Mouse (Mus musculus) thymus, adult 2 months (tissue): Measurements from ENCODE around the gene Mettl24. TPM values are rescaled to one million over a fixed set of nuclear protein-coding genes. Genes with fewer than 3 reads are reported as not detected.

ENCODE experiments used
- DNase-seq: peaks from one replicate; pipeline ENCODE4 v3.0.0; 2021
- H3K27ac ChIP-seq: fragments of 200-500 bp; 2 replicates; pipeline ENCODE4 v1.5.1; 2012; ENCODE audit warnings: low read length, control low read depth; ENCODE audit not compliant: control insufficient read depth, insufficient read depth
- H3K27me3 ChIP-seq: fragments of 200-500 bp; 2 replicates; pipeline ENCODE4 v1.6.1; 2012; ENCODE audit warnings: mild to moderate bottlenecking, low read length, moderate library complexity, mixed read lengths; ENCODE audit not compliant: control insufficient read depth, insufficient read depth
- H3K36me3 ChIP-seq: fragments of 200-500 bp; 2 replicates; pipeline ENCODE4 v1.6.1; 2012; ENCODE audit warnings: mild to moderate bottlenecking, low read length, moderate library complexity; ENCODE audit not compliant: control insufficient read depth, insufficient read depth
- H3K4me1 ChIP-seq: fragments of 200-500 bp; replicated peaks from 2 replicates; pipeline ENCODE4 v1.6.1; 2012; ENCODE audit warnings: low read length; ENCODE audit not compliant: control insufficient read depth, insufficient read depth
- H3K4me3 ChIP-seq: fragments of 200-500 bp; 2 replicates; pipeline ENCODE4 v1.5.1; 2012; ENCODE audit warnings: mild to moderate bottlenecking, low read length, control low read depth, moderate library complexity; ENCODE audit not compliant: control insufficient read depth, insufficient read depth
- CTCF ChIP-seq: fragments of 200-500 bp; IDR thresholded peaks from 2 replicates; pipeline ENCODE4 v1.5.1; 2012; ENCODE audit warnings: mild to moderate bottlenecking, control low read depth, low read length, moderate library complexity, borderline replicate concordance; ENCODE audit not compliant: control insufficient read depth, poor library complexity, insufficient read depth; ENCODE audit errors: extremely low read depth
- POLR2A ChIP-seq: fragments of 200-500 bp; IDR thresholded peaks from 2 replicates; pipeline ENCODE4 v1.6.1; 2012; ENCODE audit warnings: mild to moderate bottlenecking, low read length, control low read depth, moderate library complexity; ENCODE audit not compliant: control insufficient read depth, poor library complexity, insufficient read depth; ENCODE audit errors: extremely low read depth
- WGBS: fragments of 180-500 bp; shearing (Covaris S2); methylation state at CpG from one replicate; pipeline ENCODE4 v1.1.7; 2018; 5-methylcytosine and 5-hydroxymethylcytosine counted together
- polyA plus RNA-seq: library from polyadenylated mRNA; depleted of rRNA; stranded (reverse); fragments of >200 nt; gene quantifications from 2 replicates; pipeline ENCODE4 v1.2.3, GENCODE M21; 2012; rRNA removed

Gene Mettl24
- 0.23 and 0.36 TPM in 2 replicates for polyA plus RNA-seq

GRCm38 (mm10) chr10:40683092-40683867 lies at the start of gene Mettl24:
TSS of gene Mettl24 (plus strand) at chr10:40683282.
- Histone ChIP-seq H3K36me3 (no peaks in the 10 kb centered on the region), H3K27ac (no peak within 1 kb of the TSS), H3K27me3 (peaks cover 4% of the 10 kb centered on the region; the same call in 1 of the 2 replicates), H3K4me3 (no peak within 1 kb of the TSS), H3K4me1 (no peaks in the 10 kb centered on the region)
- 3% methylated on average over 50 of the region's 50 CpGs for WGBS
- no peak for DNase-seq
- TF ChIP-seq POLR2A (no peak), CTCF (no peak)

GRCm38 (mm10) chr10:40637331-40637730 lies 45.8 kb upstream of the Mettl24 start:
- H3K4me3 ChIP-seq, result no peak overlapping the region

GRCm38 (mm10) chr10:40638276-40638675 lies 44.8 kb upstream of the Mettl24 start:
- no peak for TF ChIP-seq CTCF
- no peak for TF ChIP-seq POLR2A

More at GRCm38 (mm10) chr10:40637331-40637730, 45.8 kb upstream of the Mettl24 start:
- DNase-seq, result no peak
- Histone ChIP-seq H3K27me3 (no peaks in the 10 kb centered on the region), H3K36me3 (no peaks in the 10 kb centered on the region), H3K4me1 (no peaks in the 10 kb centered on the region), H3K27ac (no peak overlapping the region)
- 71% methylated on average over 10 of the region's 10 CpGs for WGBS
- TF ChIP-seq CTCF (no peak), POLR2A (no peak)

GRCm38 (mm10) chr10:40638823-40639819 lies 44.0 kb upstream of the Mettl24 start:
- no peaks in the 10 kb centered on the region for H3K36me3 ChIP-seq
- TF ChIP-seq POLR2A (no peak), CTCF (no peak)
- no peak overlapping the region for H3K27ac ChIP-seq
- no peaks in the 10 kb centered on the region for H3K27me3 ChIP-seq
- no peaks in the 10 kb centered on the region for H3K4me1 ChIP-seq
- WGBS, result 87% methylated on average over 26 of the region's 26 CpGs
- DNase-seq, result no peak
- no peak overlapping the region for H3K4me3 ChIP-seq

More at GRCm38 (mm10) chr10:40638276-40638675, 44.8 kb upstream of the Mettl24 start:
- Histone ChIP-seq H3K27ac (no peak overlapping the region), H3K27me3 (no peaks in the 10 kb centered on the region), H3K36me3 (no peaks in the 10 kb centered on the region), H3K4me1 (no peaks in the 10 kb centered on the region), H3K4me3 (no peak overlapping the region)
- no peak for DNase-seq
- 92% methylated on average over 7 of the region's 7 CpGs for WGBS

- H3K4me3 ChIP-seq, result no peak overlapping the region
- DNase-seq, result no peak
- H3K27ac ChIP-seq, result no peak overlapping the region
- 98% methylated on average over 4 of the region's 4 CpGs for WGBS
- no peaks in the 10 kb centered on the region for H3K27me3 ChIP-seq
- no peaks in the 10 kb centered on the region for H3K4me1 ChIP-seq
- H3K36me3 ChIP-seq, result no peaks in the 10 kb centered on the region
- no peak for TF ChIP-seq CTCF
- TF ChIP-seq POLR2A, result no peak
Measured at GRCm38 (mm10) chr10:40640406-40640805, 42.7 kb upstream of the Mettl24 start.

GRCm38 (mm10) chr10:40641901-40642300 lies 41.2 kb upstream of the Mettl24 start:
- H3K27me3 ChIP-seq, result no peaks in the 10 kb centered on the region
- no peaks in the 10 kb centered on the region for H3K4me1 ChIP-seq
- no peak overlapping the region for H3K4me3 ChIP-seq
- H3K36me3 ChIP-seq, result no peaks in the 10 kb centered on the region
- no peak for DNase-seq
- no peak overlapping the region for H3K27ac ChIP-seq
- TF ChIP-seq CTCF (no peak), POLR2A (no peak)
- 95% methylated on average over 7 of the region's 7 CpGs for WGBS
